Mouse (Mus musculus): Measurements from ENCODE around the gene Mpv17. TPM values are rescaled to one million over a fixed set of nuclear protein-coding genes. Genes with fewer than 3 reads are reported as not detected.
A peak's percentile ranks its signal among the peaks of the same experiment; 100 is the strongest.

The Mpv17 gene
- polyA plus RNA-seq, 1 experiment from 2014 or later: 59.0 TPM

DNA sequence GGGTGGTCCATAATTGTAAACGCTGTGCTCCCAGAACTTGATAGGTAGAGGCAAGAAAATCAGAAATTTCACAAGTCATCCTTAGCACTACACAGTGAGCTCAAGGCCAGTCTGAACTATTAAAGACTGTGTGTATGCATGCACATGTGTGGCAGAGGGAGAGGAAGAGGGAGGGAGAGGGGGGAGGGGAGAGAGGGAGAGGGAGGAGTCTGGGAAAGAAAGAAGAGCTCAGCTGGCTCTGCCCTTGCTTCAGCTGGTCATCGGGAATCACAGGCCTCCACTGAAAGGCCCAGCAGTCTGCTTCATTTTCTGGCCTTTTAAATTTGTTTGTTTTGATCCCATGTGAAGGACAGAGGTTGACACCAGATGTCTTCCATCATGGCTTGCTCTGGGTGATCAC lies 30.6 kb downstream of the Mpv17 start:
- Histone ChIP-seq H3K9ac (ENCODE audit: low read length) (no peak overlapping the region), H3K9me3 (ENCODE audit: control insufficient read depth, low read length) (no peaks in the 10 kb centered on the region), H3K4me3 (ENCODE audit: low read length) (no peak overlapping the region), H3K4me1 (replicated peaks; ENCODE audit: control insufficient read depth, insufficient read depth, low read length) (no peaks in the 10 kb centered on the region), H3K36me3 (ENCODE audit: control insufficient read depth, insufficient read depth, low read length) (no peaks in the 10 kb centered on the region), H3K27ac (ENCODE audit: low read length) (no peak overlapping the region), H3K27me3 (ENCODE audit: control insufficient read depth, insufficient read depth, low read depth, low read length) (no peaks in the 10 kb centered on the region), H3K4me2 (ENCODE audit: low read depth, low read length) (no peak overlapping the region)
- 43% methylated on average over 2 of the region's 2 CpGs for WGBS
- no peak for ATAC-seq (ENCODE audit: low read depth)

DNA sequence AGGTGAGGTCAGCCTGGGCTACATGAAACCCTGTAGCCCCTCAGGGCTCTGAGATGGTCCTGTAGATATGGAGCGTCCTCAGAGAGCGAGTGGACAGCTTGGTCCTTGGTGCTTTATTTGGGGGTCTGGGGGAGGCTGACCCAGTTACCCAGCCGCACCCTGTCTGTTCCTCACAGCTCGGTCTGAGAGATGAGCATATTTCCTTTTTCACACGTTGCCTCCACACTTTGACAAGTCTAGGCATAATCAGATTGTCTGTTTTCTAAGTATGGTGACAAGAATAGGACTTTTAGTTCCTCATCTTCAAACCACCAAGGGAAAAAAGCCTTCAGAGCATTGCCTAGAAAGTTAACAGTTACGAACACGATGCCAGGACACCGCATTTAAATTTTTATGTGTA lies 32.9 kb downstream of the Mpv17 start:
- ATAC-seq (ENCODE audit: low read depth): no peak
- Histone ChIP-seq H3K9ac (ENCODE audit: low read length) (no peak overlapping the region), H3K27ac (ENCODE audit: low read length) (no peak overlapping the region), H3K27me3 (ENCODE audit: control insufficient read depth, insufficient read depth, low read depth, low read length) (no peaks in the 10 kb centered on the region), H3K36me3 (ENCODE audit: control insufficient read depth, insufficient read depth, low read length) (no peaks in the 10 kb centered on the region), H3K4me3 (ENCODE audit: low read length) (no peak overlapping the region), H3K4me1 (replicated peaks; ENCODE audit: control insufficient read depth, insufficient read depth, low read length) (no peaks in the 10 kb centered on the region), H3K9me3 (ENCODE audit: control insufficient read depth, low read length) (no peaks in the 10 kb centered on the region), H3K4me2 (ENCODE audit: low read depth, low read length) (no peak overlapping the region)
- 81% methylated on average over 8 of the region's 8 CpGs for WGBS

DNA sequence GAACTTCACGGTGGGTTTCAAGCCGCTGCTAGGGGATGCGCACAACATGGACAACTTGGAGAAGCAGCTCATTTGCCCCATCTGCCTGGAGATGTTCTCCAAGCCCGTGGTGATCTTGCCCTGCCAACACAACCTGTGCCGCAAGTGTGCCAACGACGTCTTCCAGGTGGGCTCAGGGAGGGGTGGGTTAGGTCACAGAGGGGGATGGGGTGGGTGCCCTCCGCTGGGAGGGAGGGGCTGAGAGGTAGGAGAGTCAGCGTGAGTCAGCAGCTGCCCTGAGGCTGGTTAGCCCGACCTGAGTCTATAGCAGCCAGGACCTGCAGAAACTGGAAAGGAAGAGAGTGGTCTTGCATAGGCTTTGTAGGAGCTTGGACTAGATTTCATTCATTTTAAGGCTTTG lies 37.1 kb downstream of the Mpv17 start:
- 19% methylated on average over 10 of the region's 10 CpGs for WGBS
- H3K9ac ChIP-seq (ENCODE audit: low read length): no peak overlapping the region
- no peak overlapping the region for H3K27ac ChIP-seq (ENCODE audit: low read length)
- H3K4me1 ChIP-seq (replicated peaks; ENCODE audit: control insufficient read depth, insufficient read depth, low read length): no peaks in the 10 kb centered on the region
- no peaks in the 10 kb centered on the region for H3K36me3 ChIP-seq (ENCODE audit: control insufficient read depth, insufficient read depth, low read length)
- no peak for ATAC-seq (ENCODE audit: low read depth)
- H3K27me3 ChIP-seq (ENCODE audit: control insufficient read depth, insufficient read depth, low read depth, low read length): peaks cover 4% of the 10 kb centered on the region; the same call in 1 of the 2 replicates
- no peaks in the 10 kb centered on the region for H3K9me3 ChIP-seq (ENCODE audit: control insufficient read depth, low read length)
- H3K4me3 ChIP-seq (ENCODE audit: low read length): no peak overlapping the region
- H3K4me2 ChIP-seq (ENCODE audit: low read depth, low read length): no peak overlapping the region

DNA sequence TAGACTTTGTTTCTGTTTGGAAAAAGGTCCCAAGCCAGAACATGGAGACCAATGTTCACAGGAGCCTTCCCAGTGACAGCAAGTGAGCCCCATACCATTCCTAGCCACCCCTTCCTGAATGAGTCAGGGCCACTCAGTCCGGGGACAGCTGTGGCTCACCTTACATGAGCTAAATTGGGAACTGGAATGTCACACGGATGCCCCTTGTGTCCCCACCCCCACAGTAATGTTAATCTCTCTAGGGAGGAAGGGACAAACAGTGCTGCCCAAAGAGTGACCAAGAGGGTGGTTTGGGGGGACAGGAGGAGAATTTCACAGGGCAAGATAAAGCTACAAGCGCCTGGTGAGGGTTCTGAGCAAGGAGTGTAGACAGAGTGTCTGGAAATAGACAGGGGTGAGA lies 37.7 kb downstream of the Mpv17 start, which contains the start of gene Trim54:
TSS of gene Trim54 (plus strand) at position 359 of the 400 bp plus-strand sequence.
- no peaks in the 10 kb centered on the region for H3K9me3 ChIP-seq (ENCODE audit: control insufficient read depth, low read length)
- H3K4me1 ChIP-seq (replicated peaks; ENCODE audit: control insufficient read depth, insufficient read depth, low read length): no peaks in the 10 kb centered on the region
- no peak within 1 kb of the TSS for H3K4me3 ChIP-seq (ENCODE audit: low read length)
- ATAC-seq (ENCODE audit: low read depth): no peak
- H3K27me3 ChIP-seq (ENCODE audit: control insufficient read depth, insufficient read depth, low read depth, low read length): peaks cover 4% of the 10 kb centered on the region; the same call in 1 of the 2 replicates
- H3K36me3 ChIP-seq (ENCODE audit: control insufficient read depth, insufficient read depth, low read length): no peaks in the 10 kb centered on the region
- WGBS: 16% methylated on average over 3 of the region's 3 CpGs
- no peak within 1 kb of the TSS for H3K27ac ChIP-seq (ENCODE audit: low read length)
- no peak within 1 kb of the TSS for H3K4me2 ChIP-seq (ENCODE audit: low read depth, low read length)
- no peak within 1 kb of the TSS for H3K9ac ChIP-seq (ENCODE audit: low read length)

DNA sequence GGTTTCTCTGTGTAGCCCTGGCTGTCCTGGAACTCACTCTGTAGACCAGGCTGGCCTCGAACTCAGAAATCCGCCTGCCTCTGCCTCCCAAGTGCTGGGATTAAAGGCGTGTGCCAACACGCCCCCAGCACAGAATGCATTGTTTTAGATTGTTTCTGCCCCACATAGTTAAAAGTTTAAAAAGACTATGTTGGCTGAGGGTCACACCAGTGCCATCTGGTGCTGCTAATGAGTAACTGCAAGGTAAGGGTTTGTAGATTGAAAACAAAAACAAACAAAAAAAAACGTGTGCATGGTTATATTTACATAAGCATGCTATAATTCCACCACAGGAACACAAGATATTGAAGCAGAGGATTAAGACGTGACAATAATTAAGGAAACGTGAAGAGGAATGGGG lies 43.3 kb downstream of the Mpv17 start:
- Histone ChIP-seq H3K4me2 (ENCODE audit: low read depth, low read length) (no peak overlapping the region), H3K4me3 (ENCODE audit: low read length) (no peak overlapping the region), H3K36me3 (ENCODE audit: control insufficient read depth, insufficient read depth, low read length) (no peaks in the 10 kb centered on the region), H3K4me1 (replicated peaks; ENCODE audit: control insufficient read depth, insufficient read depth, low read length) (no peaks in the 10 kb centered on the region), H3K27me3 (ENCODE audit: control insufficient read depth, insufficient read depth, low read depth, low read length) (peaks cover 4% of the 10 kb centered on the region; the same call in 1 of the 2 replicates), H3K9ac (ENCODE audit: low read length) (no peak overlapping the region), H3K9me3 (ENCODE audit: control insufficient read depth, low read length) (no peaks in the 10 kb centered on the region), H3K27ac (ENCODE audit: low read length) (no peak overlapping the region)
- 34% methylated on average over 7 of the region's 7 CpGs for WGBS
- no peak for ATAC-seq (ENCODE audit: low read depth)

DNA sequence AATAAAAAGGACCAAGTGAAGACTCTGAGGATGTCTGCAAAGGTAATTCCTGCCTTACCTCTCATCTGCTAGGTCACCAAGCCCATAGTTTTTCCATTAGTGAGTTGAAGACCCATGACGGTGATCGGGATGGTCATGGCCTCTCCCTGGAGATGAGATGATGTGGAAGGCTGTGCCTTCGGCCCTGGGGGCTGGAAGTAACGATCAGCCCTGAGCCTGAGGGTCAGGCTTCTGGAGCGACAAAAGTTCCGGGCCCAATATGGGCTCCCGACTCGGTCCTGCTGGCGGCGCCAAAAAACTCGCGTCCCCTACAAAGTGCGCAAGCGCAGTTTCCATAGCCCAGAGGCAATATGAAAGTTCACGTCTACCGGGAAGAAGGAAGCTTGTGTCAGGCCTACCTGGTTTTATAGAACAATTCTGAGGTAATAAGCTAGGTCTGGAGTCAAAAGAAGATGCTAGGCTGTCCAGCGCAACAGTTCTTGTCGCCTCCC lies 46.0 kb downstream of the Mpv17 start, which contains the start of gene Slc30a3:
TSS of gene Slc30a3 (minus strand) at position 238 of the 491 bp plus-strand sequence.
- Histone ChIP-seq H3K9ac (ENCODE audit: low read length) (no peak within 1 kb of the TSS), H3K27me3 (ENCODE audit: control insufficient read depth, insufficient read depth, low read depth, low read length) (no peaks in the 10 kb centered on the region; the same call in 1 of the 2 replicates), H3K27ac (ENCODE audit: low read length) (no peak within 1 kb of the TSS), H3K4me2 (ENCODE audit: low read depth, low read length) (no peak within 1 kb of the TSS), H3K4me3 (ENCODE audit: low read length) (no peak within 1 kb of the TSS), H3K9me3 (ENCODE audit: control insufficient read depth, low read length) (no peaks in the 10 kb centered on the region), H3K4me1 (replicated peaks; ENCODE audit: control insufficient read depth, insufficient read depth, low read length) (no peaks in the 10 kb centered on the region), H3K36me3 (ENCODE audit: control insufficient read depth, insufficient read depth, low read length) (no peaks in the 10 kb centered on the region)
- 88% methylated on average over 18 of the region's 18 CpGs for WGBS
- no peak for ATAC-seq (ENCODE audit: low read depth)

DNA sequence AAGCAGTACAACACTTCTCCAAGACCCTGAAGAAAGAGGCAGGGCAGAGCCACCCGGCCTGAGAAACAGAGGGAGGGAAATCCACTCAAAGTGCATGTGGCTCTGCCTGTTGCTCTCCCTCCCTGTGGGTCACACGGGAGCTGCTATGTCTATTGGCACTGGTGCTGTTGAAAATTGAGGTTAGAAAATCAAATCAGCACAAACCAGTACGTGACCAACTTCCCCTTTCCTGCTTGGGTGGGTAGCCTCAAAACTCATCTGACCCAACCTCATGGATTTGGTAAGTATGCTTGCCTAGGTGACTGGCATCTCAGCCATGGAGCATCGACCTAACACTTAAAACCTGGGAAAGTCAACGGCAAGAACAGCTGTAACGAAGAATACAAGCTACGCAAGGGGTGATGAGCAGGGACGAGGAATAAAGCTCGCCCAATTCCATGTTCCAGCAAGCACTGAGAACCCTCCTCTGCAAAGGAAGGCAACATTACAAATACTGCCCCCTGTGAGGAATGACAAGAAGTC lies 48.2 kb downstream of the Mpv17 start, which contains the start of gene Dnajc5g:
TSS of gene Dnajc5g (plus strand) at position 472 of the 522 bp plus-strand sequence.
- WGBS: 77% methylated on average over 9 of the region's 9 CpGs
- no peak within 1 kb of the TSS for H3K4me3 ChIP-seq (ENCODE audit: low read length)
- H3K36me3 ChIP-seq (ENCODE audit: control insufficient read depth, insufficient read depth, low read length): no peaks in the 10 kb centered on the region
- no peaks in the 10 kb centered on the region; the same call in 1 of the 2 replicates for H3K27me3 ChIP-seq (ENCODE audit: control insufficient read depth, insufficient read depth, low read depth, low read length)
- H3K9me3 ChIP-seq (ENCODE audit: control insufficient read depth, low read length): no peaks in the 10 kb centered on the region
- H3K4me1 ChIP-seq (replicated peaks; ENCODE audit: control insufficient read depth, insufficient read depth, low read length): no peaks in the 10 kb centered on the region
- no peak within 1 kb of the TSS for H3K4me2 ChIP-seq (ENCODE audit: low read depth, low read length)
- no peak within 1 kb of the TSS for H3K27ac ChIP-seq (ENCODE audit: low read length)
- H3K9ac ChIP-seq (ENCODE audit: low read length): no peak within 1 kb of the TSS
- no peak for ATAC-seq (ENCODE audit: low read depth)

DNA sequence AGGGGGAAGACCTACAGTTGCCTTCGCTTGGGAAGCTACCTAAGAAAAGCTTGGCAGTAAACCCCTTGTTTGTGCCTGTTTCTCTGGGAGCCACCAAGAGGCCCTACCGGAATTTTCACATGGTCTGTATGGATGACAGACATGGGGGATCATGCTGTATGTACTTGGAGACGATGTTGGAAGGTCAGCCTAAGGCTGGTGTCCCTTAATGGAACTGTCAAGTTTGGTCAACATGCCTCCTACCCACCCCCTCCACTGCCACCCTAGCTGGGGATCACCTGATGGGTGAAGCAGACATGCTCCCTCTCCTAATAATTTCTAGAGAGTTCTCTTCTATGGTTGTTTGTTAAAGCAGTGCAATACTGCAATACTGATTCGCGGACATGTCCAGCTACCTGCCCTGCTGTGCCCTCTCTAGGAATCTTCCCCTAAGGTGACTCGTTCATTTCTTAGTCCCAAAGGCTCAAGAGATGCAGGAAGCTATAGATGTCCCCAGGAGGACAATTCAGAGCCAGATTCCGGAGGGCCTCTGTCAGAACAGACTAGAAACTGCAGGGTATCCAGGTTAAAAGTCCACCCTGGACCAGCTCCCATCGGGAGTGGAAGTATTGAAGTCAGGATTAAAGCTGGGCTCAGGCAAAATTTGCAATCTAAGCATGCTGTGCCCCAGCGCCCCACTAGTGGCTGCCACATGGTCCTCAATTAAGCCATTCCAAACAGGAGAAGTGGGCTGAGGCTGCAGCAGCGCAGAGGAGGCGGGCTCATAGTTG lies 58.2 kb downstream of the Mpv17 start:
- 31% methylated on average over 11 of the region's 11 CpGs for WGBS
- Histone ChIP-seq H3K4me2 (ENCODE audit: low read depth, low read length) (peak overlapping the region; percentile 45), H3K4me1 (replicated peaks; ENCODE audit: control insufficient read depth, insufficient read depth, low read length) (peaks cover 21% of the 10 kb centered on the region), H3K27ac (ENCODE audit: low read length) (no peak overlapping the region), H3K4me3 (ENCODE audit: low read length) (peak overlapping the region; percentile 29), H3K9me3 (ENCODE audit: control insufficient read depth, low read length) (no peaks in the 10 kb centered on the region), H3K9ac (ENCODE audit: low read length) (peak overlapping the region; percentile 5; the same call in 1 of the 2 replicates), H3K27me3 (ENCODE audit: control insufficient read depth, insufficient read depth, low read depth, low read length) (peaks cover 65% of the 10 kb centered on the region), H3K36me3 (ENCODE audit: control insufficient read depth, insufficient read depth, low read length) (no peaks in the 10 kb centered on the region)
- ATAC-seq (ENCODE audit: low read depth): no peak
